Mouse (Mus musculus) adrenal gland, postnatal 10 days (tissue): ENCODE results near the gene Zfp598. TPM values are rescaled to one million over a fixed set of nuclear protein-coding genes. Genes with fewer than 3 reads are reported as not detected.
A peak's percentile ranks its signal among the peaks of the same experiment; 100 is the strongest.

Experiments used
- DNase-seq: peaks from one replicate; pipeline ENCODE4 v3.0.0; 2021; ENCODE audit warnings: mixed read lengths
- long read RNA-seq, 2 experiments: library from polyadenylated mRNA; stranded (forward); transcript quantifications; one replicate each; pipeline ENCODE4 v2.0.0; 2021
- total RNA-seq, 2 experiments: library from RNA; stranded (reverse); gene quantifications; 2 replicates each; pipeline ENCODE4 v1.2.3; 2021

The Zfp598 gene
- total RNA-seq, result 10 to 100 TPM; 38.9 to 42.2 TPM
- long read RNA-seq, experiment 1, partial matches to known transcripts, result 13 of 16 reads
- long read RNA-seq, experiment 1, other reads (novel, unspliced or antisense), result 0 of 16 reads
- long read RNA-seq, experiment 2, transcript Zfp598-201 (12 exons, 3,283 nt), result minor isoform, 9 of 35 reads
- long read RNA-seq, experiment 2, transcript Zfp598-202 (12 exons, 3,352 nt), result major isoform, 14 of 35 reads
- long read RNA-seq, experiment 2, partial matches to known transcripts, result 3 of 35 reads
- long read RNA-seq, experiment 2, other reads (novel, unspliced or antisense), result 9 of 35 reads

DNA sequence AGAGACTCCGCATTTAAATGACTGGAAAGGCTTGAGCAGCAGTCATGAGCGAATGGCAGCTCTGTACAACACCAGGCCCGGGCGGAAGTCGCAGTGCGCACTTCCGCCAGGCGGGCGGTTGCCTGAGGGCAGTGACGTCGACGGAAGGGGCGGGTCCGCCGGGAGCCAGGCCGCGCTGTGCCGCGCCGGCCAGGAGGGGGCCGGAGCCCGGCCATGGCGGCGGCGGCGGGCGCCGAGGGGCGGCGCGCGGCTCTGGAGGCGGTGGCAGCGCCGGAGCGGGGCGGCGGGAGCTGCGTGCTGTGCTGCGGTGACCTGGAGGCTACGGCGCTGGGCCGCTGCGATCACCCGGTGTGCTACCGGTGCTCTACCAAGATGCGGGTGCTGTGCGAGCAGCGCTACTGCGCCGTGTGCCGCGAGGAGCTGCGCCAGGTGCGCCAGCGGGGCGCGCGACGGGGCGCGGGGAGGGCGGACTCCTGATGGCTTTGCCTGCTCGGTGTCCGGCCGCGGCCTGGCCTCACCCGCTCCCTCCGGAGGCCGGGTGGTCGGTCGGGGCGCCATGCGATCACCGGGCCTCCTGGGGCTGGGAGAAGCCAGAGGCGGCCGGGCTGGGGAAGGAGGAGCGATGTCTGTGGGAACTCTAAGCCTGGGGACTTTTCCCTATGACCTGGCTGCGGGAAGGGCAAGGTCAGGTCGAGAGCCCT lies at the start of gene Zfp598:
Gene Zfp598 (plus strand): TSS at position 143 of the 701 bp plus-strand sequence.
- peak; percentile 98 for DNase-seq

DNA sequence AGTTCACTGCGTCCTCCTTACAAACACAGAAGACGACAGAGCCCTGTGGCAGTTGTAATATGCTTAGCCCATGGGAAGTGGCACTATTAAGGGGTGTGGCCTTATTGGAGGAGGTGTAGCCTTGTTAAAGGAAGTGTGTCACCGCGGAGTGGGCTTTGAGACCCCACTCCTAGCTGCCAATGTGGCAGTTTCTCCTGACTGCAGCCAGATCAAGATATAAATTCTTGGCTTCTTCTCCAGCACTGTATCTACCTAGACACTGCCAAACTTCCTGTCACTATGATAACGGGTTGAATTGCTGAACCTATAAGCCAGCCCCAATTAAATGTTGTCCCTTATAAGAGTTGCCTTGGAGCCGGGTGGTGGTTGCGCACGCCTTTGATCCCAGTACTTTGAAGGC lies 44.0 kb upstream of the Zfp598 start:
- DNase-seq, result no peak

DNA sequence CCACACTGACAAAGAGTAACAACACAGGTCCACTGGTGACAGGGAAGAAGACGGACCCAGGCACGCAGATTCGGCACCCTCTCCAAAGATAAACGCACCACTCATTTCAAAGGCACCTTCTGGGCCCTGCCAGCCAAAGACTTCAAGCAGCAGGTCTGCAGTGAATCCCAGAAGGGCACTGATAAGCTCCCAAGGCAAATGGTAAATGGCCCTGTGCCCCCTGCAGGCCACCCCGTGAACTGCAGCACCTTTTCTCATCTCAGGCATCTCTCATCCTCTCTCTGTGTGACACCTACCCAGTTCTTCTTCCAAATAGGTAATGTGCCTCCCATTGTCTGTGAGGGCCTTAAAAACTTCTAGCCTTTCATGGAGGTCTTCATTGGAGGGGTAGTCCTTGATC lies 40.8 kb upstream of the Zfp598 start:
- peak; percentile 87 for DNase-seq

DNA sequence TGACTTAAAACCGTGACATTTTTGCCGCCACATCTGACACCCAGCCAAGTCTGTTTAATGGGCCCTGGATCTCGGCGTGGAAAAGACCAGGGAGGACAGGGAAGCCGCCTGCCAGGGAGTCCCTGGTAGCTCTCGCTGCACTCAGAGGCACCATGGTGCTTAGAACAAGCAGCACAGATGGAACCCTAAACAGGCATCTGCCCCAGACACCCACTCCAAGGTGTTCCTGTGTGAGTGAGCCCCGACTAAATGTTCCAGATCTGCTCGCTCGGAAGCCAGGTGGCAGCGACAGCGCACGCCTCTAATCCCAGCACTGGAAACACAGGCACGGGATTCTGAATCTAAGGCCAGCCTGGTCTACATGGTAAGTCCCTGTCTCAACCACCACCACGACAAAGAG lies 39.4 kb upstream of the Zfp598 start:
- no peak for DNase-seq

DNA sequence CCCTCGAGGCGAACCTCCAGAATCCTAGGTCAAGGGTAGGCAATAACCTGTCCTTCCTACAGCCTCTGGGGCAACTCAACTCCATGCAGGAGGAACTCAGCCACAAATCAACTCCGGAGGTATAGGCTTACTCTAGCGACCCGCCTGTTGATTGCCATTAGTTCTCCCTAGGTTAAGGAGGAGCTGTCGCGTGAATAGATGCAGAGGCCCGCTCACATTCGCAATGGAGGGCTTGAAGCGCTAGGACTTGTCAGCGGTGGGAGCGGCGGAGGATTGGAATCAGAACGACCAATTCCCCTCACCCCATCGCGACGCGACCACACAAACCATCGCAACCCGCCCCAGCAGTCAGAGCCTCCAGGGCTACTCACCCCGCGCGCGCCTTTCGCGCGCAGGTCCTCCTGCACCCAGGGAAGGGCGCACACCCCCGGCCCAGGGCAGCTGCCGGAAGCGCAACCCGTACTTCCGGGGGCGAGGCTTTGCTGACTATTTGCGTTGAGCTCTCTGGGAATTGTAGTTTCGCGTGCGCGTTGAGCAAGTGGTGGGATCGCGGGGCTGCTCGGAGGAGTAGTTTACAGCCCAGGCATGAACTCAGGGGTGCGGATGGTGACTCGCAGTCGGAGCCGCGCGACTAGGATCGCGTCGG lies 37.2 kb upstream of the Zfp598 start, which contains the start of the genes Tsc2 and Nthl1:
Gene Tsc2 (minus strand): TSS at position 464 of the 646 bp plus-strand sequence.
Gene Nthl1 (plus strand): TSS at position 514 of the 646 bp plus-strand sequence.
- peak; percentile 90 for DNase-seq

DNA sequence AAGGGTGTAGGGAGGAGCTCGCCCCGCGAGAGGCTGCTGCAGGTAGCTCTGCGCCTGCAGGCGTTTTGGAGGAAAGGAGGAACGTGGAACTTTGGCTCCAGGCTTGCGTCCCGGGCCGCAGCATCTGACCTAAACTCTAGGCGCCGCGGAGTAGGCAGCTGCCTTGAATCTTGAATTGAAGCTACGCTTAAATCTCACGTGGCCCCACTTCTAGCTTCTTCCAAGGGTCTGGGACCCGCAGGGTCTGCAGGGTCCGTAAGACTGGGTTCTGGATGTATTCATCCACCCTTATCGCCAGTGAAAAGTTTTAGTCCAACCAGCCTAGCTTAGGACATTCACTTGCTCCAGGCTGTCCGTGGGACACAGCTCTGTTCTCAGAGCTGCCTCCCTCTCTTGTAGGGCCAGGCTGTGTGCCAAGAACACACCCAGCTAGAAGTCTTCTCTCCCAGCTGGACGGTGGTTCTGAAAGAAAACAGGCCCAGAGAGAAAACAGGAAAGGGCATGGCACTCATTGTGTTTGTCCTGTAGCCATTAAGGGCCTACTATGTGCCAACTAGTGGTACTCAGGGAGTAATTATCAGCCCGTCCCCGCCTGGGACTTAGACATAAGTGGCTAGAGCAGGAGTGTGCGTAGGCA lies 36.6 kb upstream of the Zfp598 start:
- peak; percentile 70 for DNase-seq

DNA sequence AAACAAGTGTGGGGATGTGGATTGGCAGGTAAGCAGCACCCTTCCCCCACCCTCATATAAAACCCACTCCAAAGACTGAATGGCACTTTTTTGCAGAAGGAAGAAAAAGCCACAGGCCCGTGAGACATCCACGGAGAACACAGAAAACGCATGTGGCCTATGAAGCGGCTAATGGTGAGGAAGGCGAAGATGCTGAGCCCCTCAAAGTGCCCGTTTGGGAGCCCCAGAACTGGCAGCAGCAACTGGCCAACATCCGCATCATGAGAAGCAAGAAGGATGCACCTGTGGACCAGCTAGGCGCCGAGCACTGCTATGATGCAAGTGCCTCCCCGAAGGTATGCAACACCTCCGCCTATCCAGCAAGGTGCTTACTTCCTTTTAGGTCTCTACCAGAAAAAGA lies 35.7 kb upstream of the Zfp598 start:
- DNase-seq, result no peak

DNA sequence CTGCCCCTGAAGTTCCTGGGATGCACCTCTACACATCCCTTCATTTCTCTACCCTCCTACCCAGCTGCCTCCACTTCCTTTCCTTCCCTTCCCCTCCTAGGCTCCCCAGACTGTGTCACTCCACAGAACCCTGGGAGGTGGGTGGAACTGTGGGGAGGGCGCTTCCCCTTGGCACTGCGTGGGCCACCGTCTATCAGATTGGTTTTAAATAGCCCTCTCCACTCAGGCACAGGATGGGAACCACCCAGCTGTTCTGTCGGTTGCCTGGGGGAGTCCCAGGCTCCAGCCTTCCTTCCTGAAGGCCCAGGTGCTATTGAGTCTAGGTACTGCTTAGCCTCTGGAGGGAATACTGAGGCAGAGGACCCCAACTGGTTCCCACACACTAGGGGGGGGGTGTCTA lies 34.5 kb upstream of the Zfp598 start:
- DNase-seq, result no peak

DNA sequence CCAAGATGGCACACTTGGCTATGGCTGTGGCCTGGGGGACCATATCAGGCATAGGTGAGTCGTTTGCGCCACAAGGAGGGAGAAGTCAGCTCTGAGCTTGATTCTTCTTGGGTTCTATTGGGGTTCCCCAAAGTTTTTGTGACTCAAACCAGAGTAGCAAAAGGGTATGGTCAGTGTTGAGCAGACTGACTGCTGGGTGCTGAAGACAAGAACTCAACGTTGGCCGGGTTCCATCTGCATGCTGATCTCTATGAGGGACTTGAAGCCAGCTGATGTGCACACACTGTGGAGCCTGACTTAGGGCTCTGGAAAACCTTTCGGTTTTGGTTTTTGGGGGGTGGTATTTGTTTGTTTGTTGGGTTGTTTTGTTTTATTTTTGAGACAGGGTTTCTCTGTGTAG lies 33.8 kb upstream of the Zfp598 start:
- DNase-seq, result no peak

DNA sequence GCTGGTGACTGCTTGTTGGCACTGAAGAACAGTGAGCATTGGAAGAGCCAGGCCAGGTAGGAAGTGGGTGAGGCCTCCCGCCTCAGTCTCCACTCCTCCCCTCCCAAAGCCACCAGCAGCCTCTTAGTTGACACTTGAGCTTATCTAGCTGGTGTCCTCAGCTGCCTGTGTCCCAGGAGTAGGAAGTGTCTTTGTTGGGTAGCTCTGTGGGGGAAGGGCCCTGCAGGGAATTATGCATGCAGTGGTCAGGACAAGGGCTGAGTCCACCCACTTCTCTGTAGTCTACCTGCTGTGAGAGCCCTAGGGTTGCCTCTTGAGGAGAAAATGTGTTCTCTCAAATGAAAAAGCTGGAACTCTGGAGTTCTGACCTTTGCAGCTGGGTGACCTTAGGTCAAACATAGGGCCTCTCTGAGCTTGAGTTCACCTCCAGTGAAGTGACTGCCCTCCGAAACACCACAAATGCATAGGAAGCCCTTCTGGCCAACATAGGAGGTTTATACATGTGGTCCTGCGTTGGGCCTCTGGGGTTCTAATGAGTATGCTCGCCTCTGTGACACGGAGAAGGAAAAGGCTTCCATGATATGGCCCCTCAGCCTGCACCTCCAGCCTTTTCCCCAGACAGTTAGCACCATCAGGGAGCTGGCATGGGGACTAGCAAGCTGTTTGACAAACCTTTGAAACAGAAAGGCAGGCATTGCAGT lies 32.6 kb upstream of the Zfp598 start:
- no peak for DNase-seq

DNA sequence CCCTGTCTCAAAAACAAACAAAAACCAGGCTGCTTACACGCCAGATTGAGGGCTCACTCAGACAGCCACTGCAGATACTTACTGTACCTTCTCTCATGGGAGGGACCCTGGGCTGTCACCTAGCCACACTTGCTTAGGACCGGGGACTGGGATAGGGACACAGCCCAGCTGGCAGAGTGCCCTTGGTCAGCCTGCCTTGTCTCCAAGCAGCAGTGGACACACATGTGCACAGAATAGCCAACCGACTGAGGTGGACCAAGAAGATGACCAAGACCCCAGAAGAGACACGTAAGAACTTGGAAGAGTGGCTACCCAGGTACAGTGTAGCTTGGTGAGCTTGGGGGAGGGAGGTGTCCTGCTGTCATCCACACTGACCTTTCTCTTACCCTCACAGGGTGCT lies 31.3 kb upstream of the Zfp598 start:
- no peak for DNase-seq

DNA sequence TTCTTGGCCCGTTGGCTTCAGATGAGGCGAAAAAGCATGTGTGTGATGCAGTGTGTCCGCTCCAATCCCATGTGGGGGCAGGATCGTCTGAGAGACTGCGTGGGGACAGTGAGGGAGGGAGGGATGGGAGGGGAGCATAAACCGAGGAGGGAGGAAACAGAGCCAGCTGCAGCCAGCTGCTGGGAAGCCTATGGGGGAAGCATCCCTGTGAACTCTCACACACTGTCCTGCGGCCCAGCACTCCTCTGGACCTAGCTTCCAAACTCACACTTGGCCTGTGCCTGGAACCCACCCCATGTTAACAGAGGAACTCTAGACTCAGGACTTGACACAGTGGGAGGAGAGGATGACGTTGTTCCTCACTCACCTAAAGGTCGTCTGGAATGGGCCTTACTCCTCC lies 30.6 kb upstream of the Zfp598 start:
- DNase-seq, result no peak

DNA sequence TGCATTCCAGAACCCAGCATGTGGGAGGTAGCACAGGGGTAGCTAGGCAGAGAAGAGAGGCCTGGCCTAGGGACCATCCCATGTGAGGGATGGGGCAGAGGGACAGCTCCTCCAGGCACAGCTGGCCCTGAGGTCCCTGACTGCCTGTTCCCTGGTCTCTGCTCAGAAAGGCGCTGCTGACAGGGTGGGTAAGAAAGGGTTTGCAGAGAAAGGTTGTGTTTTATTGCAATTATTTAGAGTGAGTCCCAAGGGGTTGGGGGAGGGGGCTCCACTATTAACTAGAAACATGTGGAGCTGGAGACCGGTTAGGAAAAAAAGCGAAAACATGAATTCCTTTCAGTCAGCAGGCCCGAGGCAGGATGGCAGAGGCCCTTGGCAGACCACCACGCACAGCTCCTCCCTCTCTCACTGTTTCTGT lies 29.9 kb upstream of the Zfp598 start:
- DNase-seq, result no peak

DNA sequence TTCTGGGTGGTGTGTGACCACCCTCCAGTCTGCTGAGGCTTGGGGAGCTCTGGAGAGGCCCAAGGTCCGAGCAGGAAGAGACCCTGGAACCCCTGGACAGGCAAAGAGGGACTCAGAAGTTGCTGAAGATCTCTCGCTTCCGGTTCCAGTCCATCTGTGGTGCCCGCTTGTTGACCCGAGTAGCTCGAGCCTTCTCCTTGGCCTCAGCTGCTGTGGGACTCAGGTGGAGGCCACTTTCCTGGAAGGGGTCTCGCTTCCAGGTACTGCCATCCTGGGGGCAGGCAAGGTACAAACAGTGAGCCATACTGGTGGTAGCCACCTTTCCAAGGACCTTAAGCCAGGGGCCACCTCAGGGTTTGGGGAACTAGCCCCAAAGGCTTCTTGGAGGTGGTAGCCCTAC lies 29.4 kb upstream of the Zfp598 start:
- DNase-seq, result no peak

DNA sequence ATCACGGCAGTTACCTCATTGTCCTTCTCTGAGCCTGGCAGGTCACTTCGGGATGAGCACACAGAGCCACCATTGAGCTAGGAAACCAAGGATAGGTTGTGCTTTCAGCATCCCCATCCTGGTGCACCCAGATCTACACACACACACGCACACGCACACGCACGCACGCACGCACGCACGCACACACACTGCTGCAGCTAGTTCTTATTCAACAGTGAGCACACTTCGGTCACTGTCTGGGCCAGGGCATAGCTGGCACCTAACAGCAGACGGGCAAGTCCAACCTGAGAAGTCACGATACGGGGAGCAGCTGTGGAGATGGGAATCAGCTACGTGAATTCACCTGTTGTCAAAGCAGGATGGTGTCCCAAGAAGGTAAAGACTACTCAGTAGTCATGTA lies 28.9 kb upstream of the Zfp598 start:
- no peak for DNase-seq

DNA sequence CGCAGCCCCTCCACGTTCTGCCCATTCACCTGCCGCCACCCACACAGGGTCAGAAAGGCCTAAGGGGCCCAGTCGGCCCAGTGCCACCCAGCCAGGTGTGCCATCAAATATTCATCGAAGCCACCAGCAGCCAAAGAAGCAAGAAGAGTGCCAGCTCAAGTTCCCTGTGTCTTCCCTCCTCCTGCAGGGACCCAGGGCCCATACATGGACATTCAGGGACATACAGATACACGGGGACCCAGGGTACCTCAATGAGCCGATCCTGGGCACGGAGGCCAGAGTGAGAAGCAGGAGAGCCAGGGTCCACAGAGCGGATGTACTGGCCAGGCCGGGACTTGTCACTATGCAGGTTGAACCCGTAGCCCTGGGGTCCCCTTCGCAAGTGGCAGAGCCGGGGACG lies 27.5 kb upstream of the Zfp598 start:
- no peak for DNase-seq

DNA sequence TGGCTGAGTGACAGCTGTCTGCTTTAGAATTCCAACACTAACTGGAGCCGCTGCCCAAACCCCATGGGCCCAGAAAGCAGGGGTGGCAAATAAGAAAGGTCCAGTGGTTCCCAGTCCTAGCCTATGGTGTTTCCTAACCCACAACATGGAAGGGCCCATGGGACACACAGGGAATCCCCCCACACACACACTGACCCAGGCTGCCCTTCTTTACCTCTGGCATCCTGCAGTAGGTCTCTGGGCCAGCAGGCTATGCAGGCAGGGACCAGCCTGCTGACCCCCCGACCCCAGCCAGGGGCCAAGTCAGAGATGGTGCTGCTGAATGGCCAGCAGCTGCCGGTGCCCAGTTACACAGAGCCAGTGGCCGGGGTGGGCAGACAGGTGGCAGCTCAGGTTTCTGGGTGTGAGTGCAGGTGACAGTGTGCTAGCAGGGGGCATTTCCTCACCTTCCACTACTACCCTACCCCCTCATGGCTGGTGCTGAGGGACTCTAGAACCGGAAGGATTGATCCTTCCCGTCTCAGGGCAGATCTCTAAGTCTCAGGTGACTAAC lies 26.6 kb upstream of the Zfp598 start:
- DNase-seq, result no peak

DNA sequence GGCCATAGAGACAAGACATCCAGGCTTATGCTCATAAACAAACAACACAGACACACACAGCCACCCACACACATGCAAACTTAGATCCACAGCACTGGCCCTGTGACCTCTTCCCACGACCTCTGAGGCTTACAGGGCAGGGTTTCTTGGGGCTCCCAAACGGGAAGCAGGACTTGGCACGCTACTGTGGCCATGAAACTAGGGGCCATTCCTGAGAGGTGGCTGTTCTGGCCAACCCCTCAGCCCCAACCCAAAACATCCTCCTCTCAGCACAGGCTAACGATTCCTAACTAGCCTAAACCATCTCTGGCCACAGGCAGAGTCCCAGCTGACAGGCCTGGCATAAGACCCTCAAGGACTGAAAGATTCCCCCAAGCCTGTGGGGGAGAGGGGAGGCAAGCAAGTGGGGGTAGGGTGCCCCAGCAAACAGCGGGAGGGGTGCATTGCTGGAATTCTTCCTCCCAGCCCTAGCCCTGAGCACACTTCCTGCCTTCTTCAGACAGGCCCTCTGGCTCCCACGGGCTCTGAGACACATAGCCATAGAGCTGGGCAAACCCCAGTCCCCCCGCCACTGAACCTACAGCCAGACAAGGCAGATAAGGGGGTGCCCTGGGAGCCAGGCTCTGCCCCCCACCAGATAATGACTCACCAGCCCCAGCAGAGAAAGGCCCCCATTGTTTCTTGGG lies 25.3 kb upstream of the Zfp598 start:
- DNase-seq, result no peak

DNA sequence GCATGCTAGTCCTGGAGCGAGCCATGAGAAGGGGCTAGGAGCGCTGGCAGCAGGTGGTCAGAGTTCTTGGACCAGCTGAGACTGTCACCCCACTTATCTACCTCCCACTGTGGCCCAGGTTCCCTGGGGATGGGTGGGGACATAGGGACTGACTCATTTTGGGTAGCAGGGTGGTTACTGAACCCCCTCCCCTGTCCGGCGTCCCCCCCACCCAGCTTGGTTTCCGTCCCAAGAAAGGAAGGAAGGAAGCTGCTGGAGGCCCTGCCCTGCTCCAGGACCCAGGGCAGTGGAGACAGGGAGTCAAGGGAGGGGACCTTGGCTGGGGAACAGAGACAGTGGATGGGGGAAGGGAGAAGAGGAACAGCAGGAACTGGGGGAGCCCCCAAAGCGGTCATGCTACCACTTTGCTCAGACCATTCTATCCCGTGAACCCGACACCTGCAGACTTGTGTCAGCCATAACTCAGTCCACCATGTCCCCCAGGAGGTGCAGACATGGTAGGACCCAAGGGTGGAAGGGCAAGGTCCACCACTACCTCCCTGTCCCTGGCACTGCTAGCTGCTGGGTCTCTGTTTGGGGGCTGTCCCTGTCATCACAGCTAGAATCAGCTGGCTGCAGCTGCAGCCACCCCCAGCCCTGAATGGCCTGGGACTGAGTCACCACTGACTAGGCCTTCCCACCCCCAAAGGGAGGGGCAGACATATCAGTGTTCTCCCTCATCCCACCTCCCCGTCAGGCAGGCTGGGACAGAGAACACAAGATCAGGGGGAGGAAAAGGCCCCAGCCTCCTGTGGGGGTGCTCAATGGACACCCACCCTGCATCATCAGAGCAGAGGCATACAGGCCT lies 24.4 kb upstream of the Zfp598 start:
- DNase-seq, result peak; percentile 58

DNA sequence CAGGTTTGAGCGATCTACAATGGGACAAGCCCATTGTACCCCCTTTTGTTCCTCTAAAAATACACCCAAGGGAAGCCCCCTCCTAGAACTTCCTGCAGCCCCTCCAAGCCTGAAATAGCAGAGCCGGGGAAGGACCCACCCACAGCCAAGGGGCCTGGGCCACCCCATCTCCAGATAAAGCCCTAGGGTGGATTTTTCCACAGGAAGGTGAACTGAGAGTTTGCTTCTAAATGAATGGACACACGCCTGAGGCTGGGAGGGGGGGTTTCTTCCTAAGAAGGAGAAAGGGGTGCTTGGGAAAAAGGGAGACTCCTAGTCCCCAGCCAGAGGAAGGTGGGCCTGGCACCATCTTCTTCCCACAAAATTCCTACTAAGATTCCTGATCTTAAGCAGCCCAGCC lies 23.6 kb upstream of the Zfp598 start:
- DNase-seq, result no peak
